Mouse (Mus musculus) liver, postnatal 0 days (tissue): ENCODE results near the gene Pnpla2.

ENCODE experiments used
- CTCF ChIP-seq: sonication (generic); IDR thresholded peaks from 2 replicates; pipeline ENCODE4 v1.5.1; 2016; ENCODE audit warnings: antibody characterized with exemption, low read depth
- EP300 ChIP-seq: IDR thresholded peaks from 2 replicates; pipeline ENCODE4 v1.6.1; 2016; ENCODE audit warnings: antibody characterized with exemption, low read depth, mild to moderate bottlenecking

GRCm38 (mm10) chr7:141420030-141420702, 34.8 kb upstream of the Pnpla2 start:
- TF ChIP-seq CTCF (no peak), EP300 (no peak; the same call in 1 of the 2 replicates)
